Mouse (Mus musculus) hindbrain, embryonic 10.5 days (tissue): ENCODE measurements around the gene Ptbp1. TPM values are rescaled to one million over a fixed set of nuclear protein-coding genes. Genes with fewer than 3 reads are reported as not detected.
"Not testable (repeated sequence)": the region's sequence is repeated elsewhere in the genome, so short reads cannot be mapped to it uniquely, and the experiment has no call there.

ENCODE experiments used
- DNase-seq: peaks from one replicate; pipeline ENCODE4 v3.0.0-alpha.2; 2017; ENCODE audit warnings: low spot score
- H3K27ac ChIP-seq: fragments of 300-500 bp; sonication (generic); 2 replicates; pipeline ENCODE4 v1.5.1; 2016; ENCODE audit warnings: mild to moderate bottlenecking, moderate library complexity
- H3K27me3 ChIP-seq: fragments of 300-500 bp; sonication (generic); 2 replicates; pipeline ENCODE4 v1.6.1; 2016; ENCODE audit warnings: mild to moderate bottlenecking; ENCODE audit not compliant: poor library complexity, insufficient read depth, severe bottlenecking
- H3K36me3 ChIP-seq: fragments of 300-500 bp; sonication (generic); 2 replicates; pipeline ENCODE4 v1.6.1; 2016; ENCODE audit warnings: mild to moderate bottlenecking, moderate library complexity
- H3K4me1 ChIP-seq: fragments of 300-500 bp; sonication (generic); replicated peaks from 2 replicates; pipeline ENCODE4 v1.6.1; 2016; ENCODE audit warnings: mild to moderate bottlenecking
- H3K4me3 ChIP-seq: fragments of 300-500 bp; sonication (generic); 2 replicates; pipeline ENCODE4 v1.5.1; 2016; ENCODE audit warnings: mild to moderate bottlenecking, moderate library complexity
- H3K9me3 ChIP-seq: fragments of 300-500 bp; sonication (generic); 2 replicates; pipeline ENCODE4 v1.6.1; 2016; ENCODE audit warnings: mild to moderate bottlenecking, moderate library complexity
- WGBS: fragments of 180-500 bp; shearing (Covaris S2); methylation state at CpG from one replicate; pipeline ENCODE4 v1.1.7; 2016; 5-methylcytosine and 5-hydroxymethylcytosine counted together
- polyA plus RNA-seq: library from polyadenylated mRNA; unstranded; fragments of >200 nt; fragmentation: Nextera tagmentation; extraction: Ambion mirVana; gene quantifications from 2 replicates; pipeline ENCODE4 v1.2.1, GENCODE M21; 2016

Ptbp1 gene
- polyA plus RNA-seq, 1 experiment from 2014 or later = 288 TPM

GRCm38 (mm10) chr10:79880721-79881120 lies 26.5 kb downstream of the Ptbp1 start:
- no peak for DNase-seq

GRCm38 (mm10) chr10:79881981-79882380 lies 27.8 kb downstream of the Ptbp1 start:
- peaks cover 72% of the 10 kb centered on the region for H3K27me3 ChIP-seq
- H3K36me3 ChIP-seq = no peaks in the 10 kb centered on the region
- no peak for DNase-seq

More at GRCm38 (mm10) chr10:79880721-79881120, 26.5 kb downstream of the Ptbp1 start:
- H3K4me3 ChIP-seq = 0 out of 2 replicates have a peak overlapping the region, but pooled peaks have one; percentile 5
- no peaks in the 10 kb centered on the region for H3K36me3 ChIP-seq
- H3K9me3 ChIP-seq = no peaks in the 10 kb centered on the region
- H3K4me1 ChIP-seq = peaks cover 41% of the 10 kb centered on the region
- peaks cover 73% of the 10 kb centered on the region for H3K27me3 ChIP-seq
- WGBS = 18% methylated on average over 9 of the region's 9 CpGs
- no peak overlapping the region for H3K27ac ChIP-seq

GRCm38 (mm10) chr10:79883297-79884084 lies 29.3 kb downstream of the Ptbp1 start:
- Histone ChIP-seq H3K27me3 (peaks cover 72% of the 10 kb centered on the region), H3K9me3 (no peaks in the 10 kb centered on the region), H3K36me3 (no peaks in the 10 kb centered on the region), H3K27ac (0 out of 2 replicates have a peak overlapping the region, but pooled peaks have one; percentile 41), H3K4me3 (0 out of 2 replicates have a peak overlapping the region, but pooled peaks have one; percentile 13), H3K4me1 (peaks cover 30% of the 10 kb centered on the region)
- 15% methylated on average over 22 of the region's 22 CpGs for WGBS
- peak; percentile 82 for DNase-seq

More at GRCm38 (mm10) chr10:79881981-79882380, 27.8 kb downstream of the Ptbp1 start:
- H3K9me3 ChIP-seq = no peaks in the 10 kb centered on the region
- WGBS = 6% methylated on average over 22 of the region's 22 CpGs
- peak overlapping the region; percentile 39 for H3K4me3 ChIP-seq
- H3K4me1 ChIP-seq = peaks cover 39% of the 10 kb centered on the region
- H3K27ac ChIP-seq = peak overlapping the region; percentile 69

- Histone ChIP-seq H3K4me3 (no peak overlapping the region), H3K27me3 (peaks cover 69% of the 10 kb centered on the region)
- 69% methylated on average over 4 of the region's 4 CpGs for WGBS
Measured at GRCm38 (mm10) chr10:79884446-79884845, 30.2 kb downstream of the Ptbp1 start.

GRCm38 (mm10) chr10:79884938-79885337 lies 30.7 kb downstream of the Ptbp1 start:
- 80% methylated on average over 3 of the region's 3 CpGs for WGBS
- H3K9me3 ChIP-seq, H3K36me3 ChIP-seq, H3K27ac ChIP-seq, H3K4me3 ChIP-seq, DNase-seq: not testable (repeated sequence)
- Histone ChIP-seq H3K27me3 (peaks cover 64% of the 10 kb centered on the region), H3K4me1 (peaks cover 24% of the 10 kb centered on the region)

More at GRCm38 (mm10) chr10:79884446-79884845, 30.2 kb downstream of the Ptbp1 start:
- Histone ChIP-seq H3K9me3 (no peaks in the 10 kb centered on the region), H3K36me3 (no peaks in the 10 kb centered on the region), H3K4me1 (peaks cover 29% of the 10 kb centered on the region), H3K27ac (no peak overlapping the region)
- no peak for DNase-seq

GRCm38 (mm10) chr10:79886054-79886453 lies 31.8 kb downstream of the Ptbp1 start, which contains the start of gene Elane:
Gene Elane, plus strand, starts transcription at chr10:79886247.
- WGBS = 85% methylated on average over 6 of the region's 6 CpGs
- no peaks in the 10 kb centered on the region for H3K36me3 ChIP-seq
- H3K27ac ChIP-seq = 0 out of 2 replicates have a peak within 1 kb of the TSS, but pooled peaks have one; percentile 18
- peaks cover 58% of the 10 kb centered on the region for H3K27me3 ChIP-seq
- H3K4me3 ChIP-seq = no peak within 1 kb of the TSS
- H3K4me1 ChIP-seq = peaks cover 30% of the 10 kb centered on the region
- no peak for DNase-seq
- no peaks in the 10 kb centered on the region for H3K9me3 ChIP-seq

GRCm38 (mm10) chr10:79886611-79887010 lies 32.4 kb downstream of the Ptbp1 start:
- H3K36me3 ChIP-seq = no peaks in the 10 kb centered on the region
- no peak overlapping the region for H3K4me3 ChIP-seq
- no peak for DNase-seq
- 0 out of 2 replicates have a peak overlapping the region, but pooled peaks have one; percentile 18 for H3K27ac ChIP-seq
- H3K9me3 ChIP-seq = no peaks in the 10 kb centered on the region
- peaks cover 29% of the 10 kb centered on the region for H3K4me1 ChIP-seq
- 76% methylated on average over 8 of the region's 8 CpGs for WGBS
- peaks cover 56% of the 10 kb centered on the region for H3K27me3 ChIP-seq

- Histone ChIP-seq H3K27me3 (peaks cover 45% of the 10 kb centered on the region), H3K4me1 (0 out of 2 replicates have a peak, but pooled peaks cover 9% of the 10 kb centered on the region), H3K36me3 (peaks cover 5% of the 10 kb centered on the region), H3K27ac (no peak overlapping the region), H3K4me3 (no peak overlapping the region), H3K9me3 (no peaks in the 10 kb centered on the region)
- no peak for DNase-seq
- WGBS = 93% methylated on average over 2 of the region's 2 CpGs
Measured at GRCm38 (mm10) chr10:79889386-79889785, 35.2 kb downstream of the Ptbp1 start.

GRCm38 (mm10) chr10:79890670-79891069 lies 36.4 kb downstream of the Ptbp1 start, which contains the start of gene Cfd:
Gene Cfd, plus strand, starts transcription at chr10:79890853.
- WGBS = 45% methylated on average over 5 of the region's 5 CpGs
- Histone ChIP-seq H3K9me3 (no peaks in the 10 kb centered on the region), H3K4me3 (no peak within 1 kb of the TSS), H3K36me3 (peaks cover 15% of the 10 kb centered on the region), H3K27ac (peak within 1 kb of the TSS; percentile 6; the same call in 1 of the 2 replicates), H3K4me1 (0 out of 2 replicates have a peak, but pooled peaks cover 9% of the 10 kb centered on the region), H3K27me3 (peaks cover 49% of the 10 kb centered on the region)
- DNase-seq = no peak

- not testable (repeated sequence) for H3K4me3 ChIP-seq, H3K9me3 ChIP-seq, H3K27ac ChIP-seq
- peaks cover 65% of the 10 kb centered on the region for H3K27me3 ChIP-seq
- DNase-seq = peak; percentile 85
- H3K4me1 ChIP-seq = peaks cover 18% of the 10 kb centered on the region
- peaks cover 35% of the 10 kb centered on the region for H3K36me3 ChIP-seq
- WGBS = 44% methylated on average over 22 of the region's 22 CpGs
Measured at GRCm38 (mm10) chr10:79892451-79893118, 38.4 kb downstream of the Ptbp1 start.

- Histone ChIP-seq H3K27me3 (peaks cover 79% of the 10 kb centered on the region), H3K4me1 (peaks cover 36% of the 10 kb centered on the region), H3K4me3 (no peak overlapping the region), H3K36me3 (peaks cover 64% of the 10 kb centered on the region), H3K9me3 (no peaks in the 10 kb centered on the region), H3K27ac (no peak overlapping the region)
- 95% methylated on average over 16 of the region's 16 CpGs for WGBS
- no peak for DNase-seq
Measured at GRCm38 (mm10) chr10:79896306-79896705, 42.1 kb downstream of the Ptbp1 start.

GRCm38 (mm10) chr10:79896814-79897213 lies 42.6 kb downstream of the Ptbp1 start:
- H3K27ac ChIP-seq = no peak overlapping the region
- peaks cover 68% of the 10 kb centered on the region for H3K36me3 ChIP-seq
- WGBS = 87% methylated on average over 13 of the region's 13 CpGs
- DNase-seq = no peak
- peaks cover 74% of the 10 kb centered on the region for H3K27me3 ChIP-seq
- H3K9me3 ChIP-seq = no peaks in the 10 kb centered on the region
- peaks cover 41% of the 10 kb centered on the region for H3K4me1 ChIP-seq
- no peak overlapping the region for H3K4me3 ChIP-seq
